Mouse (Mus musculus) ES-Bruce4 (cell line): ENCODE results near the gene Trcg1. TPM values are rescaled to one million over a fixed set of nuclear protein-coding genes. Genes with fewer than 3 reads are reported as not detected.
A peak's percentile ranks its signal among the peaks of the same experiment; 100 is the strongest.

ENCODE experiments used
- H3K27ac ChIP-seq: 2 replicates; pipeline ENCODE4 v1.5.1; 2012; ENCODE audit warnings: low read length, inconsistent platforms; ENCODE audit not compliant: insufficient read depth
- H3K27me3 ChIP-seq: 2 replicates; pipeline ENCODE4 v1.6.1; 2012; ENCODE audit warnings: mild to moderate bottlenecking, low read length, inconsistent platforms; ENCODE audit not compliant: control insufficient read depth, poor library complexity, insufficient read depth, severe bottlenecking
- H3K36me3 ChIP-seq: 2 replicates; pipeline ENCODE4 v1.6.1; 2012; ENCODE audit warnings: inconsistent platforms, mild to moderate bottlenecking, low read length, moderate library complexity; ENCODE audit not compliant: control insufficient read depth, poor library complexity, insufficient read depth, severe bottlenecking
- H3K4me1 ChIP-seq: one replicate; pipeline ENCODE4 v1.8.1; 2011; ENCODE audit warnings: low read length; ENCODE audit not compliant: control insufficient read depth, insufficient read depth
- H3K4me3 ChIP-seq: 2 replicates; pipeline ENCODE4 v1.5.1; 2011; ENCODE audit warnings: low read depth, mild to moderate bottlenecking, low read length
- H3K9ac ChIP-seq: 2 replicates; pipeline ENCODE4 v1.6.1; 2012; ENCODE audit warnings: low read depth, mild to moderate bottlenecking, inconsistent platforms; ENCODE audit not compliant: poor library complexity, severe bottlenecking
- H3K9me3 ChIP-seq: replicated peaks from 2 replicates; pipeline ENCODE4 v1.6.1; 2012; ENCODE audit warnings: mild to moderate bottlenecking, low read length, inconsistent platforms; ENCODE audit not compliant: control insufficient read depth, poor library complexity, insufficient read depth, severe bottlenecking
- CTCF ChIP-seq: IDR thresholded peaks from one replicate; pipeline ENCODE4 v1.8.1; 2011; ENCODE audit warnings: low read depth, low read length
- EP300 ChIP-seq: IDR thresholded peaks from 2 replicates; pipeline ENCODE4 v1.6.1; 2011; ENCODE audit warnings: low read depth, low read length; ENCODE audit not compliant: insufficient read depth
- POLR2A ChIP-seq: IDR thresholded peaks from one replicate; pipeline ENCODE4 v1.8.1; 2011; ENCODE audit warnings: low read length; ENCODE audit not compliant: insufficient read depth
- polyA plus RNA-seq: library from polyadenylated mRNA; stranded (reverse); fragments of >200 nt; gene quantifications from 2 replicates; pipeline ENCODE4 v1.2.4, GENCODE M21; 2011; ENCODE audit warnings: low read depth; ENCODE audit not compliant: missing spikeins, insufficient read depth, insufficient read length

The Trcg1 gene
- polyA plus RNA-seq, 1 experiment: not detected

GRCm38 (mm10) chr9:57261516-57261912 lies 25.2 kb downstream of the Trcg1 start:
- Histone ChIP-seq H3K27me3 (no peaks in the 10 kb centered on the region), H3K27ac (no peak overlapping the region), H3K9ac (peak overlapping the region; percentile 87), H3K9me3 (no peaks in the 10 kb centered on the region), H3K36me3 (peaks cover 17% of the 10 kb centered on the region), H3K4me1 (peaks cover 5% of the 10 kb centered on the region), H3K4me3 (peak overlapping the region; percentile 88)
- TF ChIP-seq CTCF (no peak), POLR2A (no peak), EP300 (no peak)

GRCm38 (mm10) chr9:57261913-57262794 lies 25.8 kb downstream of the Trcg1 start, which contains the start of gene 1700017B05Rik:
1700017B05Rik (minus strand) TSS chr9:57262612.
- no peaks in the 10 kb centered on the region for H3K27me3 ChIP-seq
- H3K36me3 ChIP-seq: peaks cover 11% of the 10 kb centered on the region; the same call in 1 of the 2 replicates
- H3K9ac ChIP-seq: peak within 1 kb of the TSS; percentile 87
- peak within 1 kb of the TSS; percentile 88 for H3K4me3 ChIP-seq
- peaks cover 5% of the 10 kb centered on the region for H3K4me1 ChIP-seq
- H3K9me3 ChIP-seq: no peaks in the 10 kb centered on the region
- TF ChIP-seq POLR2A: peak; percentile 31
- no peak for TF ChIP-seq EP300
- TF ChIP-seq CTCF: peak; percentile 31
- H3K27ac ChIP-seq: no peak within 1 kb of the TSS

GRCm38 (mm10) chr9:57262795-57263684 lies 26.7 kb downstream of the Trcg1 start:
- Histone ChIP-seq H3K27ac (no peak overlapping the region), H3K36me3 (peaks cover 4% of the 10 kb centered on the region; the same call in 1 of the 2 replicates), H3K9ac (peak overlapping the region; percentile 87), H3K4me3 (peak overlapping the region; percentile 73), H3K27me3 (no peaks in the 10 kb centered on the region), H3K4me1 (peaks cover 6% of the 10 kb centered on the region), H3K9me3 (no peaks in the 10 kb centered on the region)
- no peak for TF ChIP-seq POLR2A
- TF ChIP-seq EP300: no peak
- no peak for TF ChIP-seq CTCF

GRCm38 (mm10) chr9:57265125-57265524 lies 28.8 kb downstream of the Trcg1 start:
- H3K27me3 ChIP-seq: no peaks in the 10 kb centered on the region
- H3K4me3 ChIP-seq: no peak overlapping the region
- H3K27ac ChIP-seq: no peak overlapping the region
- no peak overlapping the region for H3K9ac ChIP-seq
- H3K36me3 ChIP-seq: no peaks in the 10 kb centered on the region
- TF ChIP-seq EP300 (no peak), POLR2A (no peak), CTCF (no peak)
- peaks cover 4% of the 10 kb centered on the region for H3K4me1 ChIP-seq
- no peaks in the 10 kb centered on the region for H3K9me3 ChIP-seq

- TF ChIP-seq CTCF (no peak), EP300 (no peak), POLR2A (no peak)
- Histone ChIP-seq H3K27ac (no peak overlapping the region), H3K27me3 (no peaks in the 10 kb centered on the region), H3K4me1 (peaks cover 6% of the 10 kb centered on the region), H3K4me3 (no peak overlapping the region), H3K9me3 (no peaks in the 10 kb centered on the region), H3K9ac (no peak overlapping the region), H3K36me3 (no peaks in the 10 kb centered on the region)
These were observed 31.1 kb downstream of the Trcg1 start for GRCm38 (mm10) chr9:57267421-57267820.
